Mouse (Mus musculus): Measurements from ENCODE around the gene Vcam1.

DNA sequence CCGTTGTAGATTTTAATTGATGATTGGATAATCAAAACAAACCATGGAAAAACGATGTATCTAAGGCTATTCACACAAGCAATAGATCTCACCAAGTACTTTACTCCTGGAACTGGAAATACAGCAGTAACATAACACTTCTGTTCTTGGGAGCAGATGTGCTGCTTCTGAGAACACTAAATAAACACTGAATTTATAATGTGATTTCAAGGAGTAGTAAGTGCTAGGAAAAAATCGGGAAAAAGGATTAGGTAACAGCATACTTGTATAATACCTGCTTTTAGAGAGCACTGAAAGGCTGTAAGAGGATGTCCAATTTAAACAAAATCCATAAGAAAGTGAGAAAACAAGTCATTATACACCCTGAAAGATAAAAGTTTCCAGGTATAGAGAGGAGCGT lies 43.5 kb downstream of the Vcam1 start:
- TF ChIP-seq CTCF (IDR thresholded peaks at IDR 0.05; ENCODE audit: low read depth, low read length): no peak
- TF ChIP-seq POLR2A (IDR thresholded peaks at IDR 0.05; ENCODE audit: extremely low read depth, insufficient read depth, low read length): no peak
